Mouse (Mus musculus): ENCODE data around the gene Gm12185.
"Not testable (repeated sequence)": the region's sequence is repeated elsewhere in the genome, so short reads cannot be mapped to it uniquely, and the experiment has no call there.

DNA sequence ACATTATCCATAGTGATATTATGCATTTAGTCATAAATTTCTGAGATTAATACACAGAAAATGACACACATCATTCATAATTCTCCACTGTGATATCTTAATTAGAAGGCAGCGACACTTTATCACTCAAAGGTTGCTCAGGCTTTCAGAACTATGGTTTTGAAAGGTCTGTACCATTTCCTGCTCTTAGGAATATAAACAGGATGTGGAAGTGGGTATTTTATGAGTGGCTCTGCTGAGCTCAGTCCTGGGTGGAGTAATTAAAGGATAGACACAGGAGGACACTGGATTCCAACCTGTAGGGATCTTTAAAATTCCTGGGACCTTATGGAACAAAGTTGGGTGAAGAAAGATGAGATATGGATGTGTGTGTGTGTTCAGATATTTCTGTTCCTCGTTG is 14.3 kb upstream of the Gm12185 start:
- TF ChIP-seq POLR2A (IDR thresholded peaks at IDR 0.05; ENCODE audit: extremely low read depth, insufficient read depth, low read length); CTCF (IDR thresholded peaks at IDR 0.05; ENCODE audit: low read depth, low read length): not testable (repeated sequence)
